Mouse (Mus musculus): Measurements from ENCODE around the gene Midn. TPM values are rescaled to one million over a fixed set of nuclear protein-coding genes. Genes with fewer than 3 reads are reported as not detected.

Gene Midn
- polyA plus RNA-seq, 1 experiment from 2014 or later = 18.6 TPM

DNA sequence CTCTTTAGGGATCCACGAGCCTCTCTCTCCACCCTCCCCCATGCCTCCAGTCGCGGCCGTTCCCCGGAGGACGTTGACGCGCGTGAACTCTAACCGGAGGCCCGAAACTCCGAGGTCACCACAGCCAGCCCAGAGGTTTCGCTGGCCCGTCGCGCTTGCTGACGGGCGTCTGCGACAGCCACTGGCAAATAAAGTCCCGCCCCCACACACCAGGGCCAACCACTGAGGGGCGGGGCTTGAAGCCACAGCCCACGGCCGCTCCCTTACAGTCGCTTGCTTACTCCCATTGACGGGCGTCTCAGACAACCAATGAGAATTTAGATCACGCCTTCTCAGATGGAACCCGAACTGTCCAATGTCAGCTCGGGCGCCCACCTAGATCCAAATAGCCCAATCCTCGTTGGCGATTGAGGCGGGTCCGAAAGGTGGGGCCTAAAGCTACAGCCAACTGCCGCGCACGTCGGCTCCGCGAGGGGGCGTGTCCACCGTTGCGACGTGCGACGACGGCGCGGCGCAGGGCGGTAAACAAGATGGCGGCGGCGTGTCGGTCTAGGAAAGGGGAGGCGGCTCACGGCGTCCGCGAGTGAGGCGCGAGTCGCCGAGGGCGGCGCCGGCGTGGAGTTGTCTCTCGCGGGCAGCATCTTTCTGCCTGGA, 32.7 kb upstream of the Midn start, which contains the start of gene Stk11:
Gene Stk11 (plus strand): TSS at position 514 of the 654 bp plus-strand sequence.
- under 1% methylated on average over 70 of the region's 70 CpGs for WGBS

GRCm38 (mm10) chr10:80115944-80116335, 32.1 kb upstream of the Midn start:
- under 1% methylated on average over 63 of the region's 63 CpGs for WGBS
- H3K27me3 ChIP-seq = no peaks in the 10 kb centered on the region
- no peak for ATAC-seq (ENCODE audit: borderline replicate concordance, extremely low read depth, low FRiP score, low TSS enrichment)
- H3K36me3 ChIP-seq = peaks cover 12% of the 10 kb centered on the region
- H3K4me2 ChIP-seq = peak overlapping the region; percentile 71
- peak overlapping the region; percentile 91 for H3K9ac ChIP-seq
- no peaks in the 10 kb centered on the region for H3K9me3 ChIP-seq
- H3K4me3 ChIP-seq = peak overlapping the region; percentile 89
- peaks cover 41% of the 10 kb centered on the region for H3K4me1 ChIP-seq
- peak overlapping the region; percentile 75 for H3K27ac ChIP-seq

More for the DNA sequence above, 32.7 kb upstream of the Midn start, which contains the start of gene Stk11:
- H3K9ac ChIP-seq = peak within 1 kb of the TSS; percentile 91
- ATAC-seq (ENCODE audit: borderline replicate concordance, extremely low read depth, low FRiP score, low TSS enrichment) = peak; percentile 98
- H3K27ac ChIP-seq = peak within 1 kb of the TSS; percentile 86
- H3K9me3 ChIP-seq = no peaks in the 10 kb centered on the region
- H3K4me3 ChIP-seq = peak within 1 kb of the TSS; percentile 89
- H3K4me1 ChIP-seq = peaks cover 41% of the 10 kb centered on the region
- H3K27me3 ChIP-seq = no peaks in the 10 kb centered on the region
- peak within 1 kb of the TSS; percentile 71 for H3K4me2 ChIP-seq
- peaks cover 7% of the 10 kb centered on the region for H3K36me3 ChIP-seq

DNA sequence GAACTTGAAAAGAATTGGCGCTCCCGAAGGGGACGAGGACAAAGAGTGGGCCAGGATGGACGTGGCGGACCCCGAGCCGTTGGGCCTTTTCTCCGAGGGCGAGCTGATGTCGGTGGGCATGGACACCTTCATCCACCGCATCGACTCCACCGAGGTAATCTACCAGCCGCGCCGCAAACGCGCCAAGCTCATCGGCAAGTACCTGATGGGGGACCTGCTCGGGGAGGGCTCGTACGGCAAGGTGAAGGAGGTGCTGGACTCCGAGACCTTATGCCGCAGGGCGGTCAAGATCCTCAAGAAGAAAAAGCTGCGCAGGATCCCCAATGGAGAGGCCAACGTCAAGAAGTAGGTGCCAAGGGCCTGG, 31.5 kb upstream of the Midn start:
- H3K27ac ChIP-seq = 0 out of 2 replicates have a peak overlapping the region, but pooled peaks have one; percentile 14
- 0% methylated on average over 27 of the region's 27 CpGs for WGBS
- no peak for ATAC-seq (ENCODE audit: borderline replicate concordance, extremely low read depth, low FRiP score, low TSS enrichment)
- H3K4me1 ChIP-seq = peaks cover 41% of the 10 kb centered on the region
- H3K9ac ChIP-seq = peak overlapping the region; percentile 91
- no peaks in the 10 kb centered on the region for H3K9me3 ChIP-seq
- H3K4me2 ChIP-seq = peak overlapping the region; percentile 71
- H3K4me3 ChIP-seq = peak overlapping the region; percentile 89
- H3K27me3 ChIP-seq = no peaks in the 10 kb centered on the region
- H3K36me3 ChIP-seq = peaks cover 16% of the 10 kb centered on the region

DNA sequence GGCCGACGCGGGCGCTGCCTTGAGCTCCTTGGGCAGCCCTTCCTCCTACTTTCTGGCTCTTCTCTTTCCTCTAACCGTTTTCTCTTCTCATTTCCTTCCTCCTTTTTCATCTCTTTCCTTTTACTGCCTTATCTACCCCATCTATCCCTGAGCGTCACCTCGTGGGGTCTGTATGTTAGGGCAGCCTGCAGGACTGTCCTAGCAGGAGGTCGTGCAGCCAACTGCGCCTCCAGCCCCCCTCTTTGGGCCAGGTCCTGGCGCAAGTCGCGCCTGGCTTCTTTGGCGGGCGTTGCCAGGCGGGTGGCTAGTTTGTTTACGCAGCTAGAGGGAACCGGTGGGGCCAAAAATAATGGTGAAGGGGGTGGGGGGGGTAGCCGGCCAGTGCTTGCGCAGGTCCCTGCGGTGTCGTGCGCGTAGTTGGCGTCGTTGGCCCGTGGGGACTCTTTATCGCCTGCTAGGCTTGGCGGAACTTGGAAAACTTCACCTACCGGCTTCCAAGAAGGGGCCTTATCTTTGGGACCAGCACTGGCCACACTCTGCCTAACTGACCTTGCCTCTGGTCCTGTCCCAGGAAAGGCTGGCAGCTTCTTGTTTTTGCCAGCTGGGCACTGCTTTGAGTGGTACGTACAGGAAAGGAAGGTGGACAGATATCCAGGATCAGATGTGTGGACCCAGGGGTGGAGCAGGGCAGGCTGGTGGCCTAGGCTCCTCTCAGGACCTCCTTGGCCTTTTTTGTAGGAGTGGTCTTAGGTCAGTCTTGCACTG, 31.0 kb upstream of the Midn start:
- WGBS = 2% methylated on average over 30 of the region's 30 CpGs
- no peak for ATAC-seq (ENCODE audit: borderline replicate concordance, extremely low read depth, low FRiP score, low TSS enrichment)
- Histone ChIP-seq H3K4me3 (peak overlapping the region; percentile 89), H3K4me1 (peaks cover 41% of the 10 kb centered on the region), H3K27me3 (no peaks in the 10 kb centered on the region), H3K9me3 (no peaks in the 10 kb centered on the region), H3K36me3 (peaks cover 22% of the 10 kb centered on the region), H3K9ac (peak overlapping the region; percentile 91), H3K27ac (peak overlapping the region; percentile 14; the same call in 1 of the 2 replicates), H3K4me2 (peak overlapping the region; percentile 71)

GRCm38 (mm10) chr10:80117736-80118135, 30.3 kb upstream of the Midn start:
- H3K27ac ChIP-seq = peak overlapping the region; percentile 14; the same call in 1 of the 2 replicates
- ATAC-seq (ENCODE audit: borderline replicate concordance, extremely low read depth, low FRiP score, low TSS enrichment) = no peak
- no peaks in the 10 kb centered on the region for H3K9me3 ChIP-seq
- peak overlapping the region; percentile 71 for H3K4me2 ChIP-seq
- 17% methylated on average over 1 of the region's 1 CpGs for WGBS
- peak overlapping the region; percentile 89 for H3K4me3 ChIP-seq
- peaks cover 41% of the 10 kb centered on the region for H3K4me1 ChIP-seq
- peak overlapping the region; percentile 91 for H3K9ac ChIP-seq
- peaks cover 23% of the 10 kb centered on the region for H3K36me3 ChIP-seq
- H3K27me3 ChIP-seq = no peaks in the 10 kb centered on the region

DNA sequence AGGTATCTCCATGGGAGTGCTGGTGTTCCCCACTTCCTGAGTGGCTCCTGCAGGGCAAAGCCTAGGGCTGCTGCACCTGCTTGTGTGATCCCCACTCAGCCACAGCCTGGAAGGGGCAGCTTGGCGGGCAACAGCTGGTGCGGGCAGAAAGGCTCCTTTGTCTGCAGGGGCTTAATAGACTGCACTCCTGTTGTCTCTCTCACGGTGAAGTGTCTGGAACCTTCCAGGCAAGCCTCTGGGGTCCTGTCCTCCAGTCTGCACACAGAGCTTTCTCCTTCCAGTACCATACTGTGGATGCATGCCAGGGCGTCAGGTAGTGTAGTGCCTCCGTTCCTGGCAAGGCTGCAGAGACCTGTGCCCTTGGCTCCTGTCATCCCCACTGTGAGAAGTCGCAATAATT, 29.5 kb upstream of the Midn start:
- peak overlapping the region; percentile 71 for H3K4me2 ChIP-seq
- H3K36me3 ChIP-seq = peaks cover 23% of the 10 kb centered on the region
- no peak for ATAC-seq (ENCODE audit: borderline replicate concordance, extremely low read depth, low FRiP score, low TSS enrichment)
- peak overlapping the region; percentile 91 for H3K9ac ChIP-seq
- H3K4me3 ChIP-seq = peak overlapping the region; percentile 89
- H3K4me1 ChIP-seq = peaks cover 41% of the 10 kb centered on the region
- no peaks in the 10 kb centered on the region for H3K9me3 ChIP-seq
- no peaks in the 10 kb centered on the region for H3K27me3 ChIP-seq
- 60% methylated on average over 6 of the region's 6 CpGs for WGBS
- H3K27ac ChIP-seq = 0 out of 2 replicates have a peak overlapping the region, but pooled peaks have one; percentile 25

DNA sequence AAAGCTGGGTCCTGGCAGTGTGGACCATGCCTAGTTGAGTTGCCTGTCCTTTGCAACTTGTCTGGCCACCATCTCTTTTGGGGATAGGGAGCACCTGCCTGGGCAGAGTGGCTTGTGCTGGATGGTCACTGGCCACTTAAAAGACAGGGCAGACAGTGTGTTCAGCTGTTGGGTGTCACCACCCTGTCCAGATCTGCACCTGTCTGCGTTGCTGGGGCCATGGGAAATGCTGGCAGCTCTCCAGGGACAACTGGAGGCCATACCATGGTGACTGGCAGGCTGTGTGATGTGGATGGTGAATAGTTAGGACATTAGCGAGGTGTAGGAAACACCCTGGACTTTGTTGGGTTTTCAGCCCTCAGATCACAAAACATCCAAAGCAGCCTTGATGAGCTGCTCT, 27.9 kb upstream of the Midn start:
- H3K27ac ChIP-seq = no peak overlapping the region
- H3K9me3 ChIP-seq = no peaks in the 10 kb centered on the region
- WGBS = 57% methylated on average over 2 of the region's 2 CpGs
- H3K27me3 ChIP-seq = no peaks in the 10 kb centered on the region
- H3K4me2 ChIP-seq = no peak overlapping the region
- H3K9ac ChIP-seq = no peak overlapping the region
- ATAC-seq (ENCODE audit: borderline replicate concordance, extremely low read depth, low FRiP score, low TSS enrichment) = no peak
- no peak overlapping the region for H3K4me3 ChIP-seq
- H3K4me1 ChIP-seq = peaks cover 34% of the 10 kb centered on the region
- peaks cover 36% of the 10 kb centered on the region for H3K36me3 ChIP-seq

- no peak for ATAC-seq (ENCODE audit: borderline replicate concordance, extremely low read depth, low FRiP score, low TSS enrichment)
- H3K4me1 ChIP-seq = peaks cover 33% of the 10 kb centered on the region
- H3K27me3 ChIP-seq = no peaks in the 10 kb centered on the region
- peaks cover 48% of the 10 kb centered on the region for H3K36me3 ChIP-seq
- H3K4me2 ChIP-seq = no peak overlapping the region
- 93% methylated on average over 2 of the region's 2 CpGs for WGBS
- no peaks in the 10 kb centered on the region for H3K9me3 ChIP-seq
- H3K9ac ChIP-seq = no peak overlapping the region
- H3K4me3 ChIP-seq = no peak overlapping the region
- H3K27ac ChIP-seq = no peak overlapping the region
Observed at GRCm38 (mm10) chr10:80121639-80122038, 26.4 kb upstream of the Midn start.

DNA sequence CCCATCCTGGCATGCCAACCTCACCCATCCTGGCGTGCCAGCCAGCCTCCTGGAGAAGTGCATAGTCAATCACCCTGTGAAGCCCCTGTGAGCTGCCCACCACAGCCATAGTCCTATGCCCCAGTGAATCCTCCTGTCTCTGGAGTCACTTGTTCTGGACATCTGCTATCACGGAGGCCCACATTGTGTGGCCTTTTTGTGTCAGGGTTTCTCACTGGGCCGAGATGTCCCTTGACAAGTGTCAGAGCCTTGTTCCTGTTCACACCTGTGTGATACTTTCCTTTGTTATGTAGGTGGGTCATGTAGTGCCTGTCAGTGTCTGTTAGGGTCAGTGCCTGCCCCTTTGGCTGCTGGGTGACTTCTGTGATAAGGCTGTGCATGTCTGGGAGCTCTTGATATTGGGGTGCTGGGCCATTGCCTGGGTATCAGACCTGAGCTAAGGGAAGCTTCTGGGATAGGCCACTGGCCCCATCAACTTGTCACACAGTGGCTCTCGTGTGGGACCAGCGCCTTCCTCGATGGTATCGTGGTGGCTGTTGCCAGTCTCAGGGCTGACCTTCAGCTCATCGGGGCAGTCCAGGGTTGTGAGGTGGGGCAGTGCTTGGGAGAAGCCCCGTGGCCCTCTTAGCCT, 24.0 kb upstream of the Midn start:
- no peak overlapping the region for H3K9ac ChIP-seq
- H3K27me3 ChIP-seq = no peaks in the 10 kb centered on the region
- no peak for ATAC-seq (ENCODE audit: borderline replicate concordance, extremely low read depth, low FRiP score, low TSS enrichment)
- H3K4me2 ChIP-seq = no peak overlapping the region
- H3K4me1 ChIP-seq = peaks cover 9% of the 10 kb centered on the region
- H3K9me3 ChIP-seq = no peaks in the 10 kb centered on the region
- 86% methylated on average over 9 of the region's 9 CpGs for WGBS
- H3K27ac ChIP-seq = no peak overlapping the region
- H3K36me3 ChIP-seq = peaks cover 72% of the 10 kb centered on the region
- no peak overlapping the region for H3K4me3 ChIP-seq

DNA sequence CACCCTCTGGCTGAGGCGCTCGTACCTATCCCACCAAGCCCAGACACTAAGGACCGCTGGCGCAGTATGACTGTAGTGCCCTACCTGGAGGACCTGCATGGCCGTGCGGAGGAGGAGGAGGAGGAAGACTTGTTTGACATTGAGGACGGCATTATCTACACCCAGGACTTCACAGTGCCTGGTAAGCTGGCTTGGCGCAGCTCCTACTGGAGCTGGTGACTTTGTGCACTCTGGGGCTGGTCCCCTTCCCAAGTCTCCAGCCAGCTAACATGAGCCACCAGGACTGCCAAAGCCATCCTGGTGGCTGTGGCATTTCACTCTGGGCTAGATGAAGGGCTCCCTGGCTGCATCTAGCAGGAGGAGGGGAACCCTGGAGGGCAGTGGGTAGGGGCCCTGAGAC, 20.2 kb upstream of the Midn start:
- H3K36me3 ChIP-seq = peaks cover 83% of the 10 kb centered on the region
- 96% methylated on average over 8 of the region's 8 CpGs for WGBS
- no peaks in the 10 kb centered on the region for H3K9me3 ChIP-seq
- H3K4me1 ChIP-seq = 0 out of 2 replicates have a peak, but pooled peaks cover 11% of the 10 kb centered on the region
- H3K4me2 ChIP-seq = no peak overlapping the region
- no peak overlapping the region for H3K27ac ChIP-seq
- ATAC-seq (ENCODE audit: borderline replicate concordance, extremely low read depth, low FRiP score, low TSS enrichment) = no peak
- H3K9ac ChIP-seq = no peak overlapping the region
- no peaks in the 10 kb centered on the region for H3K27me3 ChIP-seq
- H3K4me3 ChIP-seq = no peak overlapping the region

GRCm38 (mm10) chr10:80129846-80130245, 18.2 kb upstream of the Midn start:
- H3K9me3 ChIP-seq = no peaks in the 10 kb centered on the region
- 86% methylated on average over 9 of the region's 9 CpGs for WGBS
- no peak overlapping the region for H3K9ac ChIP-seq
- H3K4me2 ChIP-seq = no peak overlapping the region
- no peak overlapping the region for H3K4me3 ChIP-seq
- no peaks in the 10 kb centered on the region for H3K27me3 ChIP-seq
- peaks cover 16% of the 10 kb centered on the region for H3K4me1 ChIP-seq
- no peak for ATAC-seq (ENCODE audit: borderline replicate concordance, extremely low read depth, low FRiP score, low TSS enrichment)
- H3K36me3 ChIP-seq = peaks cover 73% of the 10 kb centered on the region
- H3K27ac ChIP-seq = no peak overlapping the region

Data from lung, embryonic 15.5 days (tissue).